Mouse (Mus musculus) kidney, embryonic 16.5 days (tissue): ENCODE data around the gene Micall2. TPM values are rescaled to one million over a fixed set of nuclear protein-coding genes. Genes with fewer than 3 reads are reported as not detected.
A peak's percentile ranks its signal among the peaks of the same experiment; 100 is the strongest.

Source experiments
- ATAC-seq: fragments of 200-750 bp; cut with Nextera tagmentation; 2 replicates; pipeline ENCODE4 v1.8.0; 2017; ENCODE audit warnings: moderate TSS enrichment; ENCODE audit not compliant: low FRiP score, low TSS enrichment
- H3K27ac ChIP-seq: fragments of 300-500 bp; sonication (generic); 2 replicates; pipeline ENCODE4 v1.5.1; 2014; ENCODE audit warnings: low read length
- H3K27me3 ChIP-seq: fragments of 300-500 bp; sonication (generic); 2 replicates; pipeline ENCODE4 v1.6.1; 2014; ENCODE audit warnings: low read length, control low read depth, mixed read lengths; ENCODE audit not compliant: insufficient read depth
- H3K36me3 ChIP-seq: fragments of 300-500 bp; sonication (generic); 2 replicates; pipeline ENCODE4 v1.6.1; 2014; ENCODE audit warnings: low read length, control low read depth, mixed read lengths; ENCODE audit not compliant: insufficient read depth
- H3K4me1 ChIP-seq: fragments of 300-500 bp; sonication (generic); 2 replicates; pipeline ENCODE4 v1.6.1; 2014; ENCODE audit warnings: low read length, control low read depth, mixed read lengths; ENCODE audit not compliant: insufficient read depth
- H3K4me2 ChIP-seq: fragments of 300-500 bp; sonication (generic); replicated peaks from 2 replicates; pipeline ENCODE4 v1.6.1; 2014; ENCODE audit warnings: low read depth, low read length
- H3K4me3 ChIP-seq: fragments of 300-500 bp; sonication (generic); 2 replicates; pipeline ENCODE4 v1.5.1; 2014; ENCODE audit warnings: mild to moderate bottlenecking, low read length
- H3K9ac ChIP-seq: fragments of 300-500 bp; sonication (generic); replicated peaks from 2 replicates; pipeline ENCODE4 v1.6.1; 2014; ENCODE audit warnings: low read length
- H3K9me3 ChIP-seq: fragments of 300-500 bp; sonication (generic); 2 replicates; pipeline ENCODE4 v1.6.1; 2016; ENCODE audit warnings: low read length, control low read depth
- WGBS: fragments of 180-500 bp; shearing (Covaris S2); extraction: QIAGEN DNeasy Blood & Tissue Kit; methylation state at CpG from one replicate; pipeline ENCODE4 v1.1.7; 2014; 5-methylcytosine and 5-hydroxymethylcytosine counted together
- polyA plus RNA-seq: library from polyadenylated mRNA; unstranded; fragments of >200 nt; fragmentation: Nextera tagmentation; extraction: Ambion mirVana; gene quantifications from 2 replicates; pipeline ENCODE4 v1.2.1, GENCODE M21; 2015

Gene Micall2
- polyA plus RNA-seq, result 5.4 TPM in 2 replicates

- Histone ChIP-seq H3K27ac (peak within 1 kb of the TSS; percentile 41), H3K9me3 (no peaks in the 10 kb centered on the region), H3K27me3 (no peaks in the 10 kb centered on the region), H3K9ac (peak within 1 kb of the TSS; percentile 71), H3K4me1 (peaks cover 42% of the 10 kb centered on the region), H3K4me3 (peak within 1 kb of the TSS; percentile 56), H3K4me2 (peak within 1 kb of the TSS; percentile 99), H3K36me3 (no peaks in the 10 kb centered on the region)
- ATAC-seq, result peak; percentile 96
- WGBS, result 2% methylated on average over 46 of the region's 50 CpGs
These were observed at the start of gene Micall2 for GRCm38 (mm10) chr5:139735677-139736503. Gene Micall2, minus strand, starts transcription at chr5:139736336.

- H3K4me1 ChIP-seq, result no peaks in the 10 kb centered on the region
- no peak overlapping the region for H3K9ac ChIP-seq
- ATAC-seq, result no peak
- H3K4me3 ChIP-seq, result no peak overlapping the region
- H3K27me3 ChIP-seq, result no peaks in the 10 kb centered on the region
- no peaks in the 10 kb centered on the region for H3K36me3 ChIP-seq
- 51% methylated on average over 8 of the region's 8 CpGs for WGBS
- H3K27ac ChIP-seq, result no peak overlapping the region
- H3K4me2 ChIP-seq, result no peak overlapping the region
- H3K9me3 ChIP-seq, result no peaks in the 10 kb centered on the region
These were observed 45.3 kb upstream of the Micall2 start for GRCm38 (mm10) chr5:139781406-139781805.

- Histone ChIP-seq H3K36me3 (peaks cover 17% of the 10 kb centered on the region), H3K27ac (no peak overlapping the region), H3K4me2 (no peak overlapping the region), H3K4me3 (no peak overlapping the region), H3K27me3 (no peaks in the 10 kb centered on the region), H3K9ac (no peak overlapping the region), H3K9me3 (no peaks in the 10 kb centered on the region), H3K4me1 (peaks cover 10% of the 10 kb centered on the region)
- no peak for ATAC-seq
- WGBS, result 80% methylated on average over 5 of the region's 5 CpGs
These were observed 40.8 kb upstream of the Micall2 start for GRCm38 (mm10) chr5:139776966-139777365.

- peak; percentile 93 for ATAC-seq
- Histone ChIP-seq H3K27ac (no peak within 1 kb of the TSS; the same call in 1 of the 2 replicates), H3K9me3 (no peaks in the 10 kb centered on the region), H3K9ac (peak within 1 kb of the TSS; percentile 87), H3K4me3 (peak within 1 kb of the TSS; percentile 94), H3K36me3 (peaks cover 31% of the 10 kb centered on the region), H3K4me1 (peaks cover 10% of the 10 kb centered on the region), H3K4me2 (peak within 1 kb of the TSS; percentile 88), H3K27me3 (no peaks in the 10 kb centered on the region)
- under 1% methylated on average over 55 of the region's 55 CpGs for WGBS
These were observed 39.2 kb upstream of the Micall2 start, which contains the start of gene Ints1 for GRCm38 (mm10) chr5:139775216-139775926. Gene Ints1, minus strand, starts transcription at chr5:139775674.

- Histone ChIP-seq H3K4me3 (no peak overlapping the region), H3K27ac (no peak overlapping the region), H3K9ac (no peak overlapping the region), H3K36me3 (peaks cover 86% of the 10 kb centered on the region), H3K9me3 (no peaks in the 10 kb centered on the region), H3K4me1 (no peaks in the 10 kb centered on the region), H3K27me3 (no peaks in the 10 kb centered on the region), H3K4me2 (no peak overlapping the region)
- WGBS, result 91% methylated on average over 8 of the region's 8 CpGs
- no peak for ATAC-seq
These were observed 32.1 kb upstream of the Micall2 start for GRCm38 (mm10) chr5:139768216-139768615.

- Histone ChIP-seq H3K9ac (no peak overlapping the region), H3K9me3 (no peaks in the 10 kb centered on the region), H3K4me2 (no peak overlapping the region), H3K4me3 (no peak overlapping the region), H3K27ac (no peak overlapping the region), H3K27me3 (no peaks in the 10 kb centered on the region), H3K4me1 (no peaks in the 10 kb centered on the region), H3K36me3 (peaks cover 78% of the 10 kb centered on the region)
- 0 out of 2 replicates have a peak, but pooled peaks have one; percentile 16 for ATAC-seq
- WGBS, result 73% methylated on average over 11 of the region's 11 CpGs
These were observed 28.2 kb upstream of the Micall2 start for GRCm38 (mm10) chr5:139764296-139764695.

GRCm38 (mm10) chr5:139758096-139758495, 22.0 kb upstream of the Micall2 start:
- no peak for ATAC-seq
- Histone ChIP-seq H3K4me2 (no peak overlapping the region), H3K36me3 (peaks cover 73% of the 10 kb centered on the region), H3K9me3 (no peaks in the 10 kb centered on the region), H3K27me3 (no peaks in the 10 kb centered on the region), H3K4me3 (no peak overlapping the region), H3K9ac (no peak overlapping the region), H3K27ac (no peak overlapping the region), H3K4me1 (no peaks in the 10 kb centered on the region)
- WGBS, result 84% methylated on average over 16 of the region's 16 CpGs

- H3K36me3 ChIP-seq, result peaks cover 67% of the 10 kb centered on the region
- no peak for ATAC-seq
- H3K9ac ChIP-seq, result no peak overlapping the region
- H3K4me1 ChIP-seq, result no peaks in the 10 kb centered on the region
- no peaks in the 10 kb centered on the region for H3K9me3 ChIP-seq
- 90% methylated on average over 2 of the region's 2 CpGs for WGBS
- H3K27me3 ChIP-seq, result no peaks in the 10 kb centered on the region
- no peak overlapping the region for H3K27ac ChIP-seq
- no peak overlapping the region for H3K4me3 ChIP-seq
- no peak overlapping the region for H3K4me2 ChIP-seq
These were observed 20.4 kb upstream of the Micall2 start for GRCm38 (mm10) chr5:139756586-139756985.

GRCm38 (mm10) chr5:139756135-139756534, 20.0 kb upstream of the Micall2 start:
- ATAC-seq, result no peak
- Histone ChIP-seq H3K4me3 (no peak overlapping the region), H3K36me3 (peaks cover 68% of the 10 kb centered on the region), H3K9ac (no peak overlapping the region), H3K27ac (no peak overlapping the region), H3K4me1 (no peaks in the 10 kb centered on the region), H3K27me3 (no peaks in the 10 kb centered on the region), H3K9me3 (no peaks in the 10 kb centered on the region), H3K4me2 (no peak overlapping the region)
- WGBS, result 91% methylated on average over 12 of the region's 12 CpGs

- no peaks in the 10 kb centered on the region for H3K27me3 ChIP-seq
- peaks cover 65% of the 10 kb centered on the region for H3K36me3 ChIP-seq
- 36% methylated on average over 12 of the region's 12 CpGs for WGBS
These were observed 18.6 kb upstream of the Micall2 start for GRCm38 (mm10) chr5:139754753-139755152.

More at GRCm38 (mm10) chr5:139754753-139755152, 18.6 kb upstream of the Micall2 start:
- no peak overlapping the region for H3K27ac ChIP-seq
- H3K4me1 ChIP-seq, result no peaks in the 10 kb centered on the region
- ATAC-seq, result no peak
- no peak overlapping the region for H3K4me2 ChIP-seq
- no peak overlapping the region for H3K9ac ChIP-seq
- H3K9me3 ChIP-seq, result no peaks in the 10 kb centered on the region
- no peak overlapping the region for H3K4me3 ChIP-seq
